ENCODE assay signal across 10 mouse cellular contexts in the genomic region with DNA sequence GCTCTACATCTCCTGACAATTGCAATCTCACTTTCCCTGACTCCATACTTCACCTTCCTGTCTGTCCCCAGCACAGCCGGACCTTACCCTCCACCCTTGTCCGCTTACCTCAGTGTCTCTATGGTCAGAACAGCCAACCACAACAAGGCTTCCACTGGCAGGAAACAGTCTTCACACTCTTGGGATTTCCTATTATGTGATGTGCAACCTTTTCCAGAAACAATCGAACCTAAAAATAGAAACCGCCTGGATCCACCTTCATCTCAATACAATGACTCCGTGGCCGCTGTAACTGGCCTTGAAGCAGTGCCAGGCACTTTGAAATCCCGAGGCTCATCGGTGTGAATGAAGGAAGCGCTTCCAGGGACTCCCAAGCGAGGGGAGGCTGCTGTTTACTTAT.
DNase-seq lines count a peak whose midpoint lies in the region; TF ChIP-seq lines count a peak whose summit lies in the region.
"Had no signal": no experiment of that assay in that cellular context is flagged by ENCODE, and none has a peak within 500 bp of the region (broad histone marks: within the 10 kb centered on the region; RNA-seq: fewer than 3 reads in every experiment).

No protein-coding gene starts in this region.

- no peak for TF ChIP-seq POLR2A in kidney, adult 2 months (IDR thresholded peaks at IDR 0.05; ENCODE audit: low read depth, low read length)

- intact Hi-C loops in heart, postnatal 36 days (cut with DNase I) = loop anchor here (2.0 to 10.0 kb wide), 2 partner anchors 255 to 623 kb away; no protein-coding TSS in a partner anchor

- TF ChIP-seq CTCF in kidney, adult 2 months (conservative IDR thresholded peaks at IDR 0.05; ENCODE audit: insufficient read depth, insufficient read length, low read depth, low read length) = no peak

- 53% methylated on average over 10 of the region's 10 CpGs for WGBS in kidney, adult 2 months

- H3K4me3 ChIP-seq in kidney, adult 2 months (ENCODE audit: insufficient read depth, low read depth, low read length) = no peak overlapping the region
- no peak overlapping the region for H3K4me3 ChIP-seq in brown adipose tissue, adult 24 weeks (ENCODE audit: insufficient read depth, low read depth, low read length)
- H3K4me3 ChIP-seq: neural tube, embryonic 13.5 days had no signal

- no peak overlapping the region; the same call in 1 of the 2 replicates for H3K27ac ChIP-seq in kidney, adult 2 months (ENCODE audit: insufficient read depth, low read depth, low read length)
- peak overlapping the region; percentile 83 for H3K27ac ChIP-seq in brown adipose tissue, adult 24 weeks (replicated peaks; ENCODE audit: low read depth, low read length)
- H3K27ac ChIP-seq: neural tube, embryonic 13.5 days had no signal

- no peaks in the 10 kb centered on the region for H3K36me3 ChIP-seq in kidney, adult 2 months (ENCODE audit: control insufficient read depth, insufficient read depth, low read length)
- H3K36me3 ChIP-seq: neural tube, embryonic 13.5 days had no signal

- no peaks in the 10 kb centered on the region; the same call in 1 of the 2 replicates for H3K4me1 ChIP-seq in kidney, adult 2 months (ENCODE audit: control insufficient read depth, insufficient read depth, low read length)
- peaks cover 6% of the 10 kb centered on the region for H3K4me1 ChIP-seq in brown adipose tissue, adult 24 weeks (ENCODE audit: control insufficient read depth, insufficient read depth, insufficient read length, low read length)
- H3K4me1 ChIP-seq: neural tube, embryonic 13.5 days had no signal

- DNase-seq in kidney, adult 2 months = peak; percentile 73
- DNase-seq in kidney, adult 18-20 months = no peak
- DNase-seq in heart, postnatal 36 days = peak; percentile 34 to 50
- DNase-seq in lung, postnatal 25 days (ENCODE audit: low spot score) = peak; percentile 21
- DNase-seq in spleen, postnatal 4 days (ENCODE audit: low spot score in 2 of 2) = no peak
- DNase-seq in urinary bladder, postnatal 25 days (ENCODE audit: low spot score) = no peak
- no peak for DNase-seq in layer of hippocampus, postnatal 36 days
- DNase-seq: layer of hippocampus, adult 9-11 months had no signal

- H3K27me3 ChIP-seq in kidney, adult 2 months (replicated peaks; ENCODE audit: control insufficient read depth, insufficient read depth, low read length) = no peaks in the 10 kb centered on the region

Comparison
In these comparisons a context has a peak if more than half of its experiments do, and no peak if none do; other contexts are left out.
1. DNase-seq: peak in kidney, adult 2 months (single experiment), heart, postnatal 36 days (2 of 2) and lung, postnatal 25 days (single experiment); none in kidney, adult 18-20 months (single experiment), spleen, postnatal 4 days (0 of 2), urinary bladder, postnatal 25 days (single experiment) and layer of hippocampus, postnatal 36 days (0 of 2).